Mouse (Mus musculus) CH12.LX (cell line): ENCODE measurements at regions not wholly inside any gene's neighbourhood (a gene's known extent, or its start where the extent isn't known, plus 50 kb on each side); places are given as distances from the start of the nearest gene placed in this dataset.

Experiments
- DNase-seq: peaks from one replicate; pipeline ENCODE4 v3.0.0-alpha.2; 2013; ENCODE audit errors: extremely low read depth
- H3K27ac ChIP-seq: 2 replicates; pipeline ENCODE4 v1.5.1; 2012; ENCODE audit warnings: low read depth, mild to moderate bottlenecking, control low read depth, moderate library complexity; ENCODE audit not compliant: insufficient read depth
- H3K27me3 ChIP-seq: replicated peaks from 2 replicates; pipeline ENCODE3; 2012; ENCODE audit warnings: inconsistent platforms
- H3K36me3 ChIP-seq, 2 experiments: replicated peaks in 1 of 2; 2 replicates each; pipeline versions ENCODE3 to v1.6.1; 2012; ENCODE audit warnings: inconsistent platforms in 1 of 2, low read length in 1 of 2, mild to moderate bottlenecking in 1 of 2, mixed read lengths in 1 of 2, moderate library complexity in 1 of 2; ENCODE audit not compliant: control insufficient read depth in 1 of 2, insufficient read depth in 1 of 2
- H3K4me1 ChIP-seq, 2 experiments: 2 replicates each; pipeline ENCODE4 v1.6.1; 2012; ENCODE audit warnings: inconsistent platforms in 1 of 2, moderate library complexity in 1 of 2; ENCODE audit not compliant: insufficient read depth in 2 of 2, control insufficient read depth in 1 of 2
- H3K4me2 ChIP-seq: 2 replicates; pipeline ENCODE4 v1.6.1; 2012; ENCODE audit warnings: low read depth, mild to moderate bottlenecking, control low read depth; ENCODE audit not compliant: poor library complexity, insufficient read depth, severe bottlenecking
- H3K4me3 ChIP-seq, 3 experiments: fragments of 150-350 bp in 1 of 3; sonication (generic) in 1 of 3; replicated peaks in 1 of 3; 2 replicates each; pipeline versions ENCODE3 to v1.5.1; 2011 to 2012; ENCODE audit warnings: low read depth in 2 of 3, low read length in 2 of 3, mild to moderate bottlenecking in 2 of 3, moderate library complexity in 2 of 3, control low read depth in 1 of 3, improper control_type of control experiment in 1 of 3, inconsistent platforms in 1 of 3, mixed read lengths in 1 of 3; ENCODE audit not compliant: poor library complexity in 1 of 3
- H3K79me2 ChIP-seq: replicated peaks from 2 replicates; pipeline ENCODE4 v1.6.1; 2012; ENCODE audit warnings: mild to moderate bottlenecking, moderate library complexity; ENCODE audit not compliant: control insufficient read depth, poor library complexity, insufficient read depth, severe bottlenecking; ENCODE audit errors: extremely low read depth
- H3K9ac ChIP-seq: 2 replicates; pipeline ENCODE4 v1.6.1; 2012; ENCODE audit warnings: low read depth, mild to moderate bottlenecking, control low read depth, moderate library complexity; ENCODE audit not compliant: insufficient read depth
- H3K9me3 ChIP-seq: replicated peaks from 2 replicates; pipeline ENCODE3; 2012; ENCODE audit warnings: low read length, inconsistent platforms, mixed read lengths
- CHD2 ChIP-seq: IDR thresholded peaks from 2 replicates; pipeline ENCODE4 v1.6.1; 2011; ENCODE audit warnings: low read length, improper control_type of control experiment
- GABPA ChIP-seq: IDR thresholded peaks from 2 replicates; pipeline ENCODE4 v1.6.1; 2012; ENCODE audit warnings: low read depth, low read length, improper control_type of control experiment, inconsistent platforms; ENCODE audit not compliant: insufficient replicate concordance
- IRF4 ChIP-seq: IDR thresholded peaks from 2 replicates; pipeline ENCODE4 v1.6.1; 2014; ENCODE audit warnings: low read depth, mild to moderate bottlenecking, inconsistent platforms, low read length, improper control_type of control experiment
- JUN ChIP-seq: IDR thresholded peaks from 2 replicates; pipeline ENCODE4 v1.6.1; 2011; ENCODE audit warnings: low read depth, mild to moderate bottlenecking, low read length, improper control_type of control experiment, moderate library complexity; ENCODE audit not compliant: insufficient read depth
- KAT2A ChIP-seq: IDR thresholded peaks from 2 replicates; pipeline ENCODE4 v1.6.1; 2012; ENCODE audit warnings: low read length, improper control_type of control experiment, inconsistent platforms; ENCODE audit not compliant: insufficient replicate concordance
- MAX ChIP-seq: IDR thresholded peaks from 2 replicates; pipeline ENCODE4 v1.6.1; 2011; ENCODE audit warnings: low read length, improper control_type of control experiment
- MAZ ChIP-seq: IDR thresholded peaks from 2 replicates; pipeline ENCODE4 v1.6.1; 2012; ENCODE audit warnings: low read depth, mild to moderate bottlenecking, inconsistent platforms, low read length, improper control_type of control experiment, moderate library complexity
- MXI1 ChIP-seq: IDR thresholded peaks from 2 replicates; pipeline ENCODE4 v1.6.1; 2011; ENCODE audit warnings: mild to moderate bottlenecking, low read depth, low read length, improper control_type of control experiment
- MYC ChIP-seq: IDR thresholded peaks from 2 replicates; pipeline ENCODE4 v1.6.1; 2011; ENCODE audit warnings: low read depth, mild to moderate bottlenecking, improper control_type of control experiment, low read length
- NELFE ChIP-seq: IDR thresholded peaks from 2 replicates; pipeline ENCODE4 v1.6.1; 2011; ENCODE audit warnings: low read depth, low read length, improper control_type of control experiment
- PAX5 ChIP-seq: IDR thresholded peaks from 2 replicates; pipeline ENCODE4 v1.6.1; 2012; ENCODE audit warnings: low read length, inconsistent platforms, mixed read lengths
- POLR2A ChIP-seq: IDR thresholded peaks from 2 replicates; pipeline ENCODE4 v1.6.1; 2011; ENCODE audit warnings: low read depth, mild to moderate bottlenecking, improper control_type of control experiment, low read length
- RCOR1 ChIP-seq: conservative IDR thresholded peaks from 2 replicates; pipeline ENCODE4 v1.6.1; 2012; ENCODE audit warnings: low read depth, mild to moderate bottlenecking, inconsistent platforms, low read length, improper control_type of control experiment
- USF1 ChIP-seq: IDR thresholded peaks from 2 replicates; pipeline ENCODE4 v1.6.1; 2014; ENCODE audit warnings: low read depth, mild to moderate bottlenecking, inconsistent platforms, low read length, improper control_type of control experiment
- ZMIZ1 ChIP-seq: IDR thresholded peaks from 2 replicates; pipeline ENCODE4 v1.6.1; 2012; ENCODE audit warnings: low read depth, mild to moderate bottlenecking, inconsistent platforms, low read length, improper control_type of control experiment
- ZNF384 ChIP-seq: IDR thresholded peaks from 2 replicates; pipeline ENCODE4 v1.6.1; 2012; ENCODE audit warnings: low read depth, low read length, improper control_type of control experiment, inconsistent platforms
- dilution Hi-C: fragments of 300-500 bp; cut with MboI; formaldehyde crosslinking; loops from 2 replicates; pipeline ENCODE4 v1.14.3; 2020; ENCODE audit warnings: low sequenced_read_pairs; ENCODE audit not compliant: extremely low pct_unique_long_range_greater_than_20kb, extremely low pct_ligation_motif_present
- in situ Hi-C: fragments of 300-500 bp; cut with MboI; formaldehyde crosslinking; loops from 3 replicates; pipeline ENCODE4 v1.14.3; 2019; ENCODE audit warnings: low sequenced_read_pairs, low pct_ligation_motif_present, low pct_unique_long_range_greater_than_20kb, mixed read lengths

GRCm38 (mm10) chr3:82620418-82621003 is 72.6 kb upstream of the Npy2r start:
- dilution Hi-C loops, result no loop called here

GRCm38 (mm10) chr3:82619371-82619770 is 71.5 kb upstream of the Npy2r start:
- no peak for DNase-seq
- H3K4me1 ChIP-seq, result no peaks in the 10 kb centered on the region
- dilution Hi-C loops, result no loop called here
- no peak overlapping the region for H3K4me2 ChIP-seq
- TF ChIP-seq USF1 (no peak), CHD2 (no peak), ZNF384 (no peak), NELFE (no peak), MAX (no peak), IRF4 (no peak), POLR2A (no peak), MAZ (no peak), JUN (no peak), RCOR1 (no peak), MYC (no peak), GABPA (no peak), KAT2A (no peak)
- TF ChIP-seq, all 38 proteins: peak for 0
- Histone ChIP-seq H3K27ac (no peak overlapping the region), H3K27me3 (no peaks in the 10 kb centered on the region), H3K79me2 (no peaks in the 10 kb centered on the region), H3K36me3 (no peaks in the 10 kb centered on the region), H3K9me3 (no peaks in the 10 kb centered on the region), H3K9ac (no peak overlapping the region), H3K4me3 (no peak overlapping the region)
- in situ Hi-C loops, result no loop called here

More at GRCm38 (mm10) chr3:82620418-82621003, 72.6 kb upstream of the Npy2r start:
- Histone ChIP-seq H3K79me2 (no peaks in the 10 kb centered on the region), H3K4me3 (no peak overlapping the region), H3K27ac (no peak overlapping the region), H3K4me1 (no peaks in the 10 kb centered on the region), H3K9ac (no peak overlapping the region), H3K27me3 (no peaks in the 10 kb centered on the region), H3K4me2 (no peak overlapping the region), H3K9me3 (no peaks in the 10 kb centered on the region), H3K36me3 (no peaks in the 10 kb centered on the region)
- in situ Hi-C loops, result no loop called here
- no peak for DNase-seq
- TF ChIP-seq MAZ, result no peak
- no peak for TF ChIP-seq PAX5
- TF ChIP-seq ZMIZ1, result no peak
- TF ChIP-seq MXI1, result no peak
